19 mouse cellular contexts compared by ENCODE assay signal in genomic region chr13:57708425-57708824, GRCm38 (mm10).
DNase-seq lines count a peak whose midpoint lies in the region; ATAC-seq and TF ChIP-seq lines count a peak whose summit lies in the region.
"Had no signal": no experiment of that assay in that cellular context is flagged by ENCODE, and none has a peak within 500 bp of the region (broad histone marks: within the 10 kb centered on the region; RNA-seq: fewer than 3 reads in every experiment).

No protein-coding gene starts in this region.

- no peak for ATAC-seq in neural tube, embryonic 13.5 days (ENCODE audit: low read depth)
- ATAC-seq in neural tube, embryonic 14.5 days (ENCODE audit: low read depth): no peak
- ATAC-seq in neural tube, embryonic 15.5 days (ENCODE audit: low FRiP score): no peak
- ATAC-seq in stomach, embryonic 16.5 days (ENCODE audit: insufficient read depth, low FRiP score): peak; percentile 68; the same call in 1 of the 2 replicates
- peak; percentile 73 for ATAC-seq in stomach, postnatal 0 days (ENCODE audit: low FRiP score, low TSS enrichment)
- ATAC-seq: activated CD4-positive, CD25-positive, alpha-beta regulatory T cell, adult 4 months; CD4-positive, CD25-positive, alpha-beta regulatory T cell, adult 4 months; Patski had no signal

- no peak overlapping the region for H3K4me2 ChIP-seq in neural tube, embryonic 13.5 days
- H3K4me2 ChIP-seq in neural tube, embryonic 14.5 days (ENCODE audit: low read depth, low read length): no peak overlapping the region
- H3K4me2 ChIP-seq in neural tube, embryonic 15.5 days: no peak overlapping the region
- H3K4me2 ChIP-seq in stomach, embryonic 16.5 days (ENCODE audit: low read depth, low read length): no peak overlapping the region
- H3K4me2 ChIP-seq in stomach, postnatal 0 days (replicated peaks; ENCODE audit: low read depth): no peak overlapping the region

- no peak for TF ChIP-seq EP300 in stomach, postnatal 0 days (optimal IDR thresholded peaks at IDR 0.05)

- no peak for TF ChIP-seq CTCF in stomach, postnatal 0 days (IDR thresholded peaks at IDR 0.05; ENCODE audit: low read depth)

- no peak for DNase-seq in neural tube, embryonic 10.5 days (ENCODE audit: extremely low spot score, low spot score)
- DNase-seq in stomach, postnatal 0 days (ENCODE audit: low spot score): no peak
- no peak for DNase-seq in retina, postnatal 1 day
- no peak for DNase-seq in cerebellum, postnatal 4 days (ENCODE audit: low spot score in 2 of 2)
- DNase-seq: adrenal gland, adult 2 months; adrenal gland, adult 8-10 months; adrenal gland, postnatal 25 days; B cell, adult 2 months; cerebellum, adult 11 months; cerebellum, adult 11-12 months had no signal

- no peaks in the 10 kb centered on the region for H3K27me3 ChIP-seq in neural tube, embryonic 13.5 days
- H3K27me3 ChIP-seq in neural tube, embryonic 14.5 days (ENCODE audit: control insufficient read depth, insufficient read depth, low read length): no peaks in the 10 kb centered on the region
- no peaks in the 10 kb centered on the region for H3K27me3 ChIP-seq in neural tube, embryonic 15.5 days (replicated peaks)
- H3K27me3 ChIP-seq in stomach, embryonic 16.5 days (ENCODE audit: control insufficient read depth, insufficient read depth, low read length): no peaks in the 10 kb centered on the region
- no peaks in the 10 kb centered on the region for H3K27me3 ChIP-seq in stomach, postnatal 0 days (ENCODE audit: control insufficient read depth, insufficient read depth, low read length)
- H3K27me3 ChIP-seq: CH12.LX, Patski had no signal

- H3K9ac ChIP-seq in neural tube, embryonic 13.5 days: no peak overlapping the region
- H3K9ac ChIP-seq in neural tube, embryonic 14.5 days (replicated peaks; ENCODE audit: low read depth, low read length): no peak overlapping the region
- no peak overlapping the region for H3K9ac ChIP-seq in neural tube, embryonic 15.5 days (replicated peaks)
- H3K9ac ChIP-seq in stomach, embryonic 16.5 days (ENCODE audit: low read length): no peak overlapping the region
- H3K9ac ChIP-seq in stomach, postnatal 0 days (ENCODE audit: low read length): no peak overlapping the region

- H3K36me3 ChIP-seq in neural tube, embryonic 13.5 days: no peaks in the 10 kb centered on the region
- no peaks in the 10 kb centered on the region for H3K36me3 ChIP-seq in neural tube, embryonic 14.5 days (ENCODE audit: control insufficient read depth, insufficient read depth, low read length)
- no peaks in the 10 kb centered on the region for H3K36me3 ChIP-seq in neural tube, embryonic 15.5 days
- no peaks in the 10 kb centered on the region for H3K36me3 ChIP-seq in stomach, embryonic 16.5 days (ENCODE audit: control insufficient read depth, insufficient read depth, low read length)
- no peaks in the 10 kb centered on the region for H3K36me3 ChIP-seq in stomach, postnatal 0 days (ENCODE audit: control insufficient read depth, insufficient read depth, low read length)
- H3K36me3 ChIP-seq: G1E had no signal

- H3K4me3 ChIP-seq in neural tube, embryonic 13.5 days: no peak overlapping the region
- no peak overlapping the region for H3K4me3 ChIP-seq in neural tube, embryonic 14.5 days (ENCODE audit: low read depth, low read length)
- H3K4me3 ChIP-seq in neural tube, embryonic 15.5 days (replicated peaks): no peak overlapping the region
- no peak overlapping the region for H3K4me3 ChIP-seq in stomach, embryonic 16.5 days (replicated peaks; ENCODE audit: low read length)
- no peak overlapping the region for H3K4me3 ChIP-seq in stomach, postnatal 0 days (ENCODE audit: low read depth, low read length)

- 0 out of 2 replicates have a peak overlapping the region, but pooled peaks have one; percentile 2 for H3K27ac ChIP-seq in neural tube, embryonic 13.5 days (replicated peaks)
- 0 out of 2 replicates have a peak overlapping the region, but pooled peaks have one; percentile 16 for H3K27ac ChIP-seq in neural tube, embryonic 14.5 days (ENCODE audit: low read depth, low read length)
- no peak overlapping the region for H3K27ac ChIP-seq in neural tube, embryonic 15.5 days (replicated peaks)
- H3K27ac ChIP-seq in stomach, embryonic 16.5 days (ENCODE audit: low read length): no peak overlapping the region
- no peak overlapping the region for H3K27ac ChIP-seq in stomach, postnatal 0 days (replicated peaks)

- no peaks in the 10 kb centered on the region for H3K9me3 ChIP-seq in neural tube, embryonic 13.5 days
- H3K9me3 ChIP-seq in neural tube, embryonic 14.5 days (ENCODE audit: control insufficient read depth, low read length): no peaks in the 10 kb centered on the region
- H3K9me3 ChIP-seq in neural tube, embryonic 15.5 days (replicated peaks): no peaks in the 10 kb centered on the region
- H3K9me3 ChIP-seq in stomach, embryonic 16.5 days (replicated peaks; ENCODE audit: control insufficient read depth, low read length): no peaks in the 10 kb centered on the region
- no peaks in the 10 kb centered on the region for H3K9me3 ChIP-seq in stomach, postnatal 0 days (ENCODE audit: control insufficient read depth, low read length)

- H3K4me1 ChIP-seq in neural tube, embryonic 13.5 days (replicated peaks): peaks cover 16% of the 10 kb centered on the region
- no peaks in the 10 kb centered on the region for H3K4me1 ChIP-seq in neural tube, embryonic 14.5 days (ENCODE audit: control insufficient read depth, insufficient read depth, low read length)
- H3K4me1 ChIP-seq in neural tube, embryonic 15.5 days: peaks cover 6% of the 10 kb centered on the region
- H3K4me1 ChIP-seq in stomach, embryonic 16.5 days (ENCODE audit: control insufficient read depth, insufficient read depth, low read length): no peaks in the 10 kb centered on the region
- H3K4me1 ChIP-seq in stomach, postnatal 0 days (replicated peaks; ENCODE audit: control insufficient read depth, insufficient read depth): no peaks in the 10 kb centered on the region

Comparison
In these comparisons a context has a peak if more than half of its experiments do, and no peak if none do; other contexts are left out.
1. H3K27ac ChIP-seq: peak in neural tube, embryonic 13.5 days (single experiment) and neural tube, embryonic 14.5 days (single experiment); none in neural tube, embryonic 15.5 days (single experiment), stomach, embryonic 16.5 days (single experiment) and stomach, postnatal 0 days (single experiment).
2. ATAC-seq: peak in stomach, embryonic 16.5 days (single experiment) and stomach, postnatal 0 days (single experiment); none in neural tube, embryonic 13.5 days (single experiment), neural tube, embryonic 14.5 days (single experiment) and neural tube, embryonic 15.5 days (single experiment).